Mouse (Mus musculus) mouse trophoblast stem cell (cell line): Measurements from ENCODE around the gene Cutal.
"Not testable (repeated sequence)": the region's sequence is repeated elsewhere in the genome, so short reads cannot be mapped to it uniquely, and the experiment has no call there.

Experiments
- in situ Hi-C, 2 experiments: fragments of 300-500 bp; cut with MseI, MboI; formaldehyde crosslinking; loops; 2 replicates in 1 of 2; 3 replicates in 1 of 2; pipeline ENCODE4 v1.15.1; 2025

Gene Cutal

GRCm38 (mm10) chr2:34874271-34874670 is at the start of gene Cutal:
Gene Cutal, plus strand, starts transcription at chr2:34874396.
- in situ Hi-C loops = no loop called here

GRCm38 (mm10) chr2:34825827-34826459 is 48.3 kb upstream of the Cutal start, which contains the start of gene Fbxw2:
Gene Fbxw2, minus strand, starts transcription at chr2:34826311.
- in situ Hi-C loops = no loop called here

- in situ Hi-C loops = no loop called here
Measured at GRCm38 (mm10) chr2:34826460-34827231, 47.5 kb upstream of the Cutal start.

- in situ Hi-C loops = no loop called here
Measured at GRCm38 (mm10) chr2:34827591-34827990, 46.6 kb upstream of the Cutal start.

- in situ Hi-C loops = no loop called here
Measured at GRCm38 (mm10) chr2:34828026-34828425, 46.2 kb upstream of the Cutal start.

GRCm38 (mm10) chr2:34830066-34830465 is 44.1 kb upstream of the Cutal start:
- in situ Hi-C loops = not testable (repeated sequence)

- in situ Hi-C loops = not testable (repeated sequence)
Measured at GRCm38 (mm10) chr2:34832766-34833457, 41.3 kb upstream of the Cutal start, which contains the start of gene Gm34653. Gene Gm34653, plus strand, starts transcription at chr2:34833007.

GRCm38 (mm10) chr2:34833624-34834023 is 40.6 kb upstream of the Cutal start:
- in situ Hi-C loops = no loop called here

- in situ Hi-C loops = no loop called here
Measured at GRCm38 (mm10) chr2:34835669-34836068, 38.5 kb upstream of the Cutal start.

GRCm38 (mm10) chr2:34840143-34840542 is 34.1 kb upstream of the Cutal start:
- in situ Hi-C loops = not testable (repeated sequence)

GRCm38 (mm10) chr2:34841706-34842105 is 32.5 kb upstream of the Cutal start:
- in situ Hi-C loops = no loop called here

- in situ Hi-C loops = no loop called here
Measured at GRCm38 (mm10) chr2:34843211-34843939, 30.8 kb upstream of the Cutal start.

GRCm38 (mm10) chr2:34847702-34848101 is 26.5 kb upstream of the Cutal start:
- in situ Hi-C loops = no loop called here

GRCm38 (mm10) chr2:34855265-34855664 is 18.9 kb upstream of the Cutal start:
- in situ Hi-C loops = no loop called here

GRCm38 (mm10) chr2:34857728-34858127 is 16.5 kb upstream of the Cutal start:
- in situ Hi-C loops = no loop called here

- in situ Hi-C loops = no loop called here
Measured at GRCm38 (mm10) chr2:34869680-34870079, 4.5 kb upstream of the Cutal start.

GRCm38 (mm10) chr2:34870520-34871474 is 3.4 kb upstream of the Cutal start:
- in situ Hi-C loops = no loop called here

GRCm38 (mm10) chr2:34874816-34875345 is 685 bp downstream of the Cutal start, which contains the start of gene Psmd5:
Gene Psmd5, minus strand, starts transcription at chr2:34874968.
- in situ Hi-C loops = no loop called here

GRCm38 (mm10) chr2:34880054-34880453 is 5.9 kb downstream of the Cutal start:
- in situ Hi-C loops = no loop called here

- in situ Hi-C loops = no loop called here
Measured at GRCm38 (mm10) chr2:34882757-34883156, 8.6 kb downstream of the Cutal start.
